Mouse (Mus musculus): Measurements from ENCODE around the gene Gm128. TPM values are rescaled to one million over a fixed set of nuclear protein-coding genes. Genes with fewer than 3 reads are reported as not detected.

Gene Gm128
- total RNA-seq, 2 experiments from 2014 or later, result 0.12 TPM; not detected in 1

DNA sequence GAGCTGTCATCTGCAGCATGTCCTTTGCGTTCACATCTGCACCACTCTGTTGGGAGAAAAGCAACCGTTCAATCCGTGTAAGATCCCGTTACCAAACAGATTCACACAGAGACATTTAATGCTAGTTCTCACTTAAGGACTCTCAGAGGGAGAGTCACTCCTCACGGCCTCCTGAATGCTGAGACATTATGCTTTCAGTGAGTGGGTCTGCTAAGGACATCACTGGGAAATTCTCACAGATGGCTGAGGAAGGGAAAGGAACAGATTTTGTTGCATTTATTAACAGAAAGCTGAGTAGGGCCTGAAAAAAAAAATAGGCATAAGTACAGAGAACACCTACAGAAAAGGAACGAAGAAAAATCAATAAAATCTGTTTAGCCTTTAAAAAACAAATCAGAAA lies 37.5 kb downstream of the Gm128 start:
- intact Hi-C loops (cut with DNase I), result no loop called here
- DNase-seq, result no peak

DNA sequence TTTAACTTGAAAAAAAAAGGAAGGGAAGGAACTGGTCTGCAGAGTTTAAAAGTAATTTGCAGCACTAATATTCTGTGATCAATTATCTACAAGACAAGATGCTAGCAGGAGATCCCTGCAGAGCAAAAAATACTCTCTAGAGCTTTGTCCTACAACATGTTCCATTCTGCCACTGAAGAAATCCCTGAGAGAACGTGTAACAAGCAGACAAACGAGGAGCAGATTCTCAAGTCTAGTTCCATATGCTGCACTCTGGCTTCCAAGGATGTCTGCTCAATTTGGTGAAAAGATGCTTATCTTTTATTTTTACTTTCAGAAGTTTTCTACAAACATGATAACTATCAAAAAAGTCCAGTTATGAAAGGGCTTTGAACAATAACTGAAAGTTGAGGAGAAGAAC lies 40.8 kb downstream of the Gm128 start:
- intact Hi-C loops (cut with DNase I), result no loop called here
- DNase-seq, result no peak

- intact Hi-C loops (cut with DNase I), result no loop called here
Observed at GRCm38 (mm10) chr3:95200132-95200531, 41.3 kb downstream of the Gm128 start.

GRCm38 (mm10) chr3:95199101-95199500 lies 42.3 kb downstream of the Gm128 start:
- intact Hi-C loops (cut with DNase I), result no loop called here

More at GRCm38 (mm10) chr3:95200132-95200531, 41.3 kb downstream of the Gm128 start:
- DNase-seq, result no peak

GRCm38 (mm10) chr3:95195772-95196171 lies 45.6 kb downstream of the Gm128 start:
- no peak for DNase-seq
- intact Hi-C loops (cut with DNase I), result no loop called here

More at GRCm38 (mm10) chr3:95199101-95199500, 42.3 kb downstream of the Gm128 start:
- no peak for DNase-seq

- intact Hi-C loops (cut with DNase I), result no loop called here
- no peak for DNase-seq
Observed at GRCm38 (mm10) chr3:95194721-95195135, 46.7 kb downstream of the Gm128 start.

Other genes starting within 250 kb of the Gm128 start
- 10 to 100 TPM; 20.3 to 24.3 TPM for gene Zfp687, start 226.2 kb downstream of the Gm128 start, total RNA-seq (2021)
- 100 to 1,000 TPM; 140 to 142 TPM for gene Psmd4, start 199.0 kb downstream of the Gm128 start, total RNA-seq (2021)
- gene Pip5k1a, start 134.7 kb downstream of the Gm128 start, total RNA-seq (2021), result 10 to 100 TPM; 25.7 to 26.1 TPM
- gene Vps72, start 130.6 kb downstream of the Gm128 start, total RNA-seq (2021), result 10 to 100 TPM; 39.0 to 53.0 TPM
- gene Tmod4, start 117.1 kb downstream of the Gm128 start, total RNA-seq (2021), result 1 to 10 TPM; 9.6 to 9.9 TPM
- 10 to 100 TPM; 28.9 to 34.9 TPM for gene Scnm1, start 107.6 kb downstream of the Gm128 start, total RNA-seq (2021)
- gene Lysmd1, start 107.5 kb downstream of the Gm128 start, total RNA-seq (2021), result 1 to 10 TPM; 8.0 to 8.6 TPM
- gene Tnfaip8l2, start 99.2 kb downstream of the Gm128 start, total RNA-seq (2021), result 1 to 10 TPM; 1.7 to 1.8 TPM
- gene Sema6c, start 81.1 kb downstream of the Gm128 start, total RNA-seq (2021), result 10 to 100 TPM in 1 of 2 experiments, 1 to 10 TPM in 1; 7.9 to 10.2 TPM
- gene Gabpb2, start 23.7 kb downstream of the Gm128 start, total RNA-seq (2021), result 10 to 100 TPM; 14.0 to 17.1 TPM
- 10 to 100 TPM; 40.4 to 41.3 TPM for gene Cdc42se1, start 12.9 kb downstream of the Gm128 start, total RNA-seq (2021)
- 1 to 10 TPM; 6.4 to 8.9 TPM for gene Mllt11, start 9.4 kb downstream of the Gm128 start, total RNA-seq (2021)
- gene Bnipl, start 9.6 kb upstream of the Gm128 start, total RNA-seq (2021), result not detected
- 10 to 100 TPM; 27.7 TPM for gene Mindy1, start 39.7 kb upstream of the Gm128 start, total RNA-seq (2021)
- gene Prune1, start 40.5 kb upstream of the Gm128 start, total RNA-seq (2021), result 10 to 100 TPM; 28.8 to 35.2 TPM
- gene Anxa9, start 65.6 kb upstream of the Gm128 start, total RNA-seq (2021), result under 1 TPM; 0.37 to 0.38 TPM
- 10 to 100 TPM; 58.4 to 65.6 TPM for gene Cers2, start 73.2 kb upstream of the Gm128 start, total RNA-seq (2021)
- 10 to 100 TPM; 16.2 to 18.2 TPM for gene Setdb1, start 115.6 kb upstream of the Gm128 start, total RNA-seq (2021)
- not detected for gene 4930558C23Rik, start 161.2 kb upstream of the Gm128 start, total RNA-seq (2021)
- gene Arnt, start 192.8 kb upstream of the Gm128 start, total RNA-seq (2021), result 10 to 100 TPM; 53.0 to 56.1 TPM